Mouse (Mus musculus) heart, adult 2 months (tissue): Measurements from ENCODE around the gene Il1r1. TPM values are rescaled to one million over a fixed set of nuclear protein-coding genes. Genes with fewer than 3 reads are reported as not detected.

Experiments used
- DNase-seq, 2 experiments: peaks; one replicate each; pipeline ENCODE4 v3.0.0; 2021
- H3K27ac ChIP-seq: fragments of 200-600 bp; 2 replicates; pipeline ENCODE4 v1.8.1; 2022
- H3K27me3 ChIP-seq: fragments of 200-500 bp; 2 replicates; pipeline ENCODE4 v1.6.1; 2012; ENCODE audit warnings: mild to moderate bottlenecking, low read length, inconsistent platforms, mixed read lengths; ENCODE audit not compliant: control insufficient read depth, insufficient read depth
- H3K36me3 ChIP-seq: fragments of 200-500 bp; 2 replicates; pipeline ENCODE4 v1.6.1; 2012; ENCODE audit warnings: low read length, inconsistent platforms; ENCODE audit not compliant: control insufficient read depth, insufficient read depth
- H3K4me1 ChIP-seq: fragments of 200-500 bp; 2 replicates; pipeline ENCODE4 v1.6.1; 2011; ENCODE audit warnings: low read length; ENCODE audit not compliant: control insufficient read depth, insufficient read depth
- H3K4me3 ChIP-seq: fragments of 200-600 bp; 2 replicates; pipeline ENCODE4 v1.8.1; 2022
- H3K79me2 ChIP-seq: fragments of 200-500 bp; replicated peaks from 2 replicates; pipeline ENCODE4 v1.6.1; 2012; ENCODE audit warnings: mild to moderate bottlenecking, inconsistent platforms, low read length, moderate library complexity, mixed read lengths; ENCODE audit not compliant: control insufficient read depth, insufficient read depth
- H3K9ac ChIP-seq: fragments of 200-500 bp; 2 replicates; pipeline ENCODE4 v1.6.1; 2012; ENCODE audit warnings: low read depth, mild to moderate bottlenecking, control low read depth, inconsistent platforms, low read length, mixed read lengths
- CTCF ChIP-seq: fragments of 200-600 bp; IDR thresholded peaks from 2 replicates; pipeline ENCODE4 v1.8.1; 2022; ENCODE audit warnings: antibody characterized with exemption, mild to moderate bottlenecking, moderate library complexity
- EP300 ChIP-seq: fragments of 200-500 bp; IDR thresholded peaks from 2 replicates; pipeline ENCODE4 v1.6.1; 2011; ENCODE audit warnings: low read depth, low read length, control low read depth; ENCODE audit not compliant: insufficient read depth
- POLR2A ChIP-seq: fragments of 200-500 bp; IDR thresholded peaks from 2 replicates; pipeline ENCODE4 v1.6.1; 2011; ENCODE audit warnings: mild to moderate bottlenecking, low read depth, low read length, control low read depth; ENCODE audit not compliant: insufficient read depth
- WGBS: fragments of 180-500 bp; shearing (Covaris S2); methylation state at CpG from one replicate; pipeline ENCODE4 v1.1.7; 2018; 5-methylcytosine and 5-hydroxymethylcytosine counted together
- intact Hi-C: fragments of 180-260 bp; cut with DNase I; formaldehyde crosslinking; loops from one replicate; pipeline ENCODE4 v1.15.1; 2025
- polyA plus RNA-seq: library from polyadenylated mRNA; depleted of rRNA; stranded (reverse); fragments of >200 nt; gene quantifications from 2 replicates; pipeline ENCODE4 v1.2.3, GENCODE M21; 2012
- total RNA-seq, 2 experiments: library from RNA; stranded (reverse); gene quantifications; 2 replicates each; pipeline ENCODE4 v1.2.3; 2021

The Il1r1 gene
- total and polyA plus RNA-seq, 3 experiments = 4.8 to 6.1 (median 5.5) TPM

DNA sequence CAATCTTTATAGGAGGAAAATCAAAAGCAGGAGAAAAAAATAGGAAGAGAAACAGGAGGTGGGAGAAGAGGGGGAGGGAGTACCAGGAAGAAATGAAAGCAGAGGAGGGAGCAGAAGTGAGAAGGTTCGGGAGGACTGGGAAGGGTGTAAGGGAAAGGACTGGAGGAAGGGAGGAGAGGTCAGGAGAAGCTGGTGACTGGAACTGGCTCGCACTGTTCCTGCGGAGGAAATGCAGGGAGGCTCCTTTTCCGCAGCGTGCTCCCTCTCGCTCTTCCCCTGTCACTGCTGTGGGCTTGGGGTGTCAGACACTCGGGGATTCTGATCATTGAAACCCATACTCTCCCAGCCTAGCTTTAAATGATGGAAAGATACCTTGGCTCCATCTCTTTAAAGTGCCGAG is 2.2 kb upstream of the Il1r1 start:
- H3K4me3 ChIP-seq = no peak overlapping the region
- TF ChIP-seq EP300 (no peak), POLR2A (no peak), CTCF (no peak)
- peaks cover 11% of the 10 kb centered on the region for H3K4me1 ChIP-seq
- 37% methylated on average over 8 of the region's 8 CpGs for WGBS
- H3K27me3 ChIP-seq = no peaks in the 10 kb centered on the region
- H3K27ac ChIP-seq = peak overlapping the region; percentile 54
- no peak overlapping the region for H3K9ac ChIP-seq
- H3K79me2 ChIP-seq = no peaks in the 10 kb centered on the region
- intact Hi-C loops = loop anchor here (2.0 to 10.0 kb wide), 3 partner anchors 48 to 155 kb away; no protein-coding TSS in a partner anchor
- H3K36me3 ChIP-seq = no peaks in the 10 kb centered on the region
- DNase-seq = peak; percentile 34 to 43

DNA sequence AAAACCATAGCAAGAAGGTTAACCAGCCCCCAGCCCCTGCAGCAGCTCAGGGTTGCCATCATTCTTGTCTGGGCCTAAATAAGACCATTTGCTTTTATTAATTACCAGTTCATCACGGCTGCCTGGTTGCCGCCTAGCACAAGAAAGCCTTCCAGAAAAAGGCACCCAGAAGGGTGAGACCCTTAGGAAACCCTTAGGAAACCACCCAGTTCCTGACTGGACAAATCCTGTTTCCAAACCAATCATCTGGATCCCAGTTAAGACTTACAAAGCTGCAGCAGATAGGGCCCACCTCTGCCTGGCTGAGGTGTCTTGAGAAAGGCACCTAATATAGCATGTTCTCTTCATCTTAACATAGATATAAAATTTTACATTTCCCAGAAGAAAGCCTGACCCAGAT is 1.3 kb upstream of the Il1r1 start:
- Histone ChIP-seq H3K4me3 (no peak overlapping the region), H3K27me3 (no peaks in the 10 kb centered on the region), H3K27ac (peak overlapping the region; percentile 54), H3K79me2 (no peaks in the 10 kb centered on the region), H3K9ac (no peak overlapping the region), H3K4me1 (peaks cover 11% of the 10 kb centered on the region), H3K36me3 (no peaks in the 10 kb centered on the region)
- WGBS = 61% methylated on average over 2 of the region's 2 CpGs
- intact Hi-C loops = loop anchor here (2.0 to 10.0 kb wide), 3 partner anchors 49 to 154 kb away; no protein-coding TSS in a partner anchor
- TF ChIP-seq CTCF (no peak), POLR2A (no peak), EP300 (no peak)
- no peak for DNase-seq

DNA sequence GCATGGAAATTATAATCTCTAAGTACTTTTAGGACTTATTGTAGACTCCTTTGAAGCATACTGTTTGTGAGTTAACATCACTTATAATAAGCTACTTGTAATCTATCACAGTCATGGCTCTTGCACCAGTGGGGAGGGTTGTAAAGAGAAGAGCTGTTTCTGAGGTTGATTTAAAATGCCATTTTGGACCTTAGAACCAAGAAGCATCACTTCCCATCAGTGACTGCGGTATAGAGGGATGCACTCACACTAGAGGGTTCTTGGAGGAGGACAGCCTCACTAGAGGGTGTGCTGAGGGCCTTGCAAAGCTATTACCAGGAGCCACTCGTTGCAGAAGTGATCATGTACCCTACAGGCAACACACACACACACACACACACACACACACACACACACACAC is 700 bp downstream of the Il1r1 start:
- peak overlapping the region; percentile 57 for H3K27ac ChIP-seq
- H3K36me3 ChIP-seq = no peaks in the 10 kb centered on the region
- H3K4me3 ChIP-seq = peak overlapping the region; percentile 45
- H3K4me1 ChIP-seq = peaks cover 16% of the 10 kb centered on the region
- H3K9ac ChIP-seq = no peak overlapping the region
- no peak for DNase-seq
- TF ChIP-seq EP300 (no peak), POLR2A (no peak), CTCF (no peak)
- 68% methylated on average over 2 of the region's 2 CpGs for WGBS
- intact Hi-C loops = loop anchor here (5.0 to 10.0 kb wide), 2 partner anchors 42 to 51 kb away; no protein-coding TSS in a partner anchor
- H3K79me2 ChIP-seq = no peaks in the 10 kb centered on the region
- no peaks in the 10 kb centered on the region for H3K27me3 ChIP-seq

DNA sequence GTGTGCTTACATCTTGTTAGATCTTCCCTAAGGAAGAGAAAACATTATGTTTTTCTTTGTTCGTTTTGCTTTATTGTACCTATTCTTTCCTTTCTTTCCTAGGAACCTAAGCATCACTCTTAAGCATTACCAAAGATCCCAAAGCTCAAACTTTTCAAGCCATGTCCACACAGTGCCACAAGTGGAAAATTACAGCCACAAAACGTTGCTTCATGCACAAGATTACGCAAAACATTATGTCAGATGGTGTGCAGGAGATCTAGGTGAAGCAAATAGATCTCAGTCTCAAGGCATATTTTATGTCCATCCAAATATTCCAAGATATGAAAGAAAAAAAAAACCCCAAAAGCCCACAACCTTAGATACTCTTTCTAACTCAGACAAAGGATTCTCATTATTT is 4.2 kb downstream of the Il1r1 start:
- Histone ChIP-seq H3K4me1 (peaks cover 10% of the 10 kb centered on the region), H3K4me3 (no peak overlapping the region), H3K36me3 (no peaks in the 10 kb centered on the region), H3K9ac (no peak overlapping the region), H3K27me3 (no peaks in the 10 kb centered on the region), H3K27ac (no peak overlapping the region), H3K79me2 (no peaks in the 10 kb centered on the region)
- DNase-seq = no peak
- TF ChIP-seq CTCF = no peak
- TF ChIP-seq EP300 = no peak
- TF ChIP-seq POLR2A = no peak
- intact Hi-C loops = loop anchor here (5.0 to 10.0 kb wide), 2 partner anchors 38 to 54 kb away; no protein-coding TSS in a partner anchor
- WGBS = 78% methylated on average over 3 of the region's 3 CpGs

DNA sequence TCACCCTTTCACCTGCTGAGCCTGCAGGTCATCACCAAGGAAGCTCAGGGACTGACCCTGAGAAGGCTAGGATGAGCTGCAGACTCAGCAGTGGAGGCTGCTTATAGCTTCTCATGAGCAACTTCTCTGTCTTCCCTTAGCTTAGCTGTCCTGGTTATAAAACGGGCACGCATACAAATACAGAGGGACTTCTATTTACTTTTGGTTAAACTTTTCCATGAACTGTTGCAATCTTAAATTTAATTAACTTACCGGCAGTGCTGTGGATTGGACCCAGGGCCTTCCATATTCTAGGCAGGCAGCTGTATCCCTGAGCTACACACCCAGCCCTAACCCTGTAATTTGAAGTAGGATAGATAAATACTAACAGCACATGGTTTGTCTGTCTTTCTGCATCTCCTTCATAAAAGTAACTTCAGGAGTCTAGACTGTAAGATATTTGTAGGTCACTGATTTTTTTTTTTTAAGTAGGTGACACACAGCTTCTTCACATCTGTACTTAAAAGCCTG is 4.9 kb downstream of the Il1r1 start:
- Histone ChIP-seq H3K4me1 (peaks cover 7% of the 10 kb centered on the region), H3K4me3 (no peak overlapping the region), H3K9ac (no peak overlapping the region), H3K36me3 (no peaks in the 10 kb centered on the region), H3K79me2 (no peaks in the 10 kb centered on the region), H3K27ac (peak overlapping the region; percentile 15; the same call in 1 of the 2 replicates), H3K27me3 (no peaks in the 10 kb centered on the region)
- no peak for DNase-seq
- 88% methylated on average over 3 of the region's 3 CpGs for WGBS
- intact Hi-C loops = loop anchor here (5.0 to 10.0 kb wide), 2 partner anchors 37 to 55 kb away; no protein-coding TSS in a partner anchor
- TF ChIP-seq CTCF (no peak), EP300 (no peak), POLR2A (no peak)

DNA sequence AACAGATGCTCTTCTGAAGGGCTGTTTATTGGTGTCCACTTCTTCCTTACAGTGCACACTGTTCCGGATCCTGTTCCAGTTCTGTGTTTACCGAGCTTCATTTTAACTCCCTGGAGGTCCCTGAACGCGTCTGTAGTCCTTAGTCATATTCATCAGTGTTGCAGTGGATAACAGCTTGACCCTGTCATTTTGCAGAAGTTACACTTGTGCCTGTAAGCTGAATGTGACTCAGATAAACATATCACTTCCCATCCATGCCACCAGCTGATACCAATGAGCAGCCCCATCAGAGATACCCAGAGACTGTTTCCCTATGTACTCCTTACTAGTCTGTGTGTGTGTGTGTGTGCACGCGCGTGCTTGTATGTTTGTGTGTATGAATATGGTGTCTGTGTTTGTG is 5.5 kb downstream of the Il1r1 start:
- no peak overlapping the region; the same call in 1 of the 2 replicates for H3K27ac ChIP-seq
- no peak for TF ChIP-seq EP300
- no peak for TF ChIP-seq CTCF
- TF ChIP-seq POLR2A = no peak
- no peaks in the 10 kb centered on the region for H3K27me3 ChIP-seq
- peaks cover 5% of the 10 kb centered on the region for H3K4me1 ChIP-seq
- H3K79me2 ChIP-seq = no peaks in the 10 kb centered on the region
- WGBS = 62% methylated on average over 7 of the region's 7 CpGs
- DNase-seq = peak in 1 of 2 experiments; percentile 47
- no peak overlapping the region; the same call in 1 of the 2 replicates for H3K9ac ChIP-seq
- H3K4me3 ChIP-seq = no peak overlapping the region
- intact Hi-C loops = no loop called here
- H3K36me3 ChIP-seq = no peaks in the 10 kb centered on the region
